Mouse (Mus musculus) testis, adult 2 months (tissue): ENCODE results near the gene Mettl26. TPM values are rescaled to one million over a fixed set of nuclear protein-coding genes. Genes with fewer than 3 reads are reported as not detected.
A peak's percentile ranks its signal among the peaks of the same experiment; 100 is the strongest.

Experiments
- H3K27ac ChIP-seq: fragments of 200-500 bp; 2 replicates; pipeline ENCODE4 v1.5.1; 2012; ENCODE audit warnings: low read depth, low read length; ENCODE audit not compliant: control insufficient read depth, insufficient read depth
- H3K27me3 ChIP-seq: fragments of 200-500 bp; 2 replicates; pipeline ENCODE4 v1.6.1; 2012; ENCODE audit warnings: mild to moderate bottlenecking, low read length, moderate library complexity; ENCODE audit not compliant: control insufficient read depth, insufficient read depth
- H3K36me3 ChIP-seq: fragments of 200-500 bp; 2 replicates; pipeline ENCODE4 v1.6.1; 2012; ENCODE audit warnings: mild to moderate bottlenecking, low read length; ENCODE audit not compliant: control insufficient read depth, insufficient read depth
- H3K4me1 ChIP-seq: fragments of 200-500 bp; 2 replicates; pipeline ENCODE4 v1.6.1; 2012; ENCODE audit warnings: low read length; ENCODE audit not compliant: control insufficient read depth, insufficient read depth
- H3K4me3 ChIP-seq: fragments of 200-500 bp; 2 replicates; pipeline ENCODE4 v1.5.1; 2012; ENCODE audit warnings: low read depth, mild to moderate bottlenecking, low read length, moderate library complexity, mixed read lengths; ENCODE audit not compliant: control insufficient read depth
- CTCF ChIP-seq: fragments of 200-500 bp; IDR thresholded peaks from 2 replicates; pipeline ENCODE4 v1.5.1; 2012; ENCODE audit warnings: low read depth, mild to moderate bottlenecking, inconsistent platforms, low read length, moderate library complexity; ENCODE audit not compliant: control insufficient read depth, insufficient read depth, insufficient replicate concordance
- POLR2A ChIP-seq: fragments of 200-500 bp; IDR thresholded peaks from 2 replicates; pipeline ENCODE4 v1.6.1; 2012; ENCODE audit warnings: low read depth, mild to moderate bottlenecking, inconsistent platforms, low read length, moderate library complexity; ENCODE audit not compliant: control insufficient read depth
- polyA plus RNA-seq: library from polyadenylated mRNA; depleted of rRNA; stranded (reverse); fragments of >200 nt; gene quantifications from 2 replicates; pipeline ENCODE4 v1.2.3, GENCODE M21; 2012

The Mettl26 gene
- polyA plus RNA-seq, 1 experiment: 49.8 TPM

GRCm38 (mm10) chr17:25914295-25914694, 39.4 kb downstream of the Mettl26 start:
- peaks cover 9% of the 10 kb centered on the region for H3K4me1 ChIP-seq
- TF ChIP-seq POLR2A: no peak
- no peak for TF ChIP-seq CTCF
- H3K27ac ChIP-seq: peak overlapping the region; percentile 43
- H3K4me3 ChIP-seq: no peak overlapping the region
- H3K27me3 ChIP-seq: no peaks in the 10 kb centered on the region
- H3K36me3 ChIP-seq: no peaks in the 10 kb centered on the region; the same call in 1 of the 2 replicates

GRCm38 (mm10) chr17:25916931-25917647, 42.2 kb downstream of the Mettl26 start:
- H3K4me3 ChIP-seq: no peak overlapping the region
- H3K27me3 ChIP-seq: no peaks in the 10 kb centered on the region
- H3K36me3 ChIP-seq: no peaks in the 10 kb centered on the region; the same call in 1 of the 2 replicates
- H3K4me1 ChIP-seq: peaks cover 9% of the 10 kb centered on the region
- TF ChIP-seq POLR2A: no peak
- no peak for TF ChIP-seq CTCF
- H3K27ac ChIP-seq: peak overlapping the region; percentile 41; the same call in 1 of the 2 replicates

GRCm38 (mm10) chr17:25918037-25918750, 43.3 kb downstream of the Mettl26 start:
- peaks cover 9% of the 10 kb centered on the region for H3K4me1 ChIP-seq
- TF ChIP-seq CTCF: no peak
- TF ChIP-seq POLR2A: no peak
- H3K27me3 ChIP-seq: no peaks in the 10 kb centered on the region
- H3K4me3 ChIP-seq: peak overlapping the region; percentile 89; the same call in 1 of the 2 replicates
- no peaks in the 10 kb centered on the region; the same call in 1 of the 2 replicates for H3K36me3 ChIP-seq
- H3K27ac ChIP-seq: no peak overlapping the region; the same call in 1 of the 2 replicates

GRCm38 (mm10) chr17:25919144-25919785, 44.4 kb downstream of the Mettl26 start, which contains the start of gene Rab40c:
TSS of gene Rab40c (minus strand) at chr17:25919727.
- H3K27ac ChIP-seq: peak within 1 kb of the TSS; percentile 91
- H3K4me3 ChIP-seq: peak within 1 kb of the TSS; percentile 89
- peaks cover 9% of the 10 kb centered on the region for H3K4me1 ChIP-seq
- TF ChIP-seq CTCF (no peak), POLR2A (peak; percentile 66)
- no peaks in the 10 kb centered on the region for H3K27me3 ChIP-seq
- H3K36me3 ChIP-seq: no peaks in the 10 kb centered on the region; the same call in 1 of the 2 replicates

GRCm38 (mm10) chr17:25919786-25920642, 45.1 kb downstream of the Mettl26 start:
- H3K36me3 ChIP-seq: no peaks in the 10 kb centered on the region; the same call in 1 of the 2 replicates
- no peaks in the 10 kb centered on the region for H3K27me3 ChIP-seq
- peak overlapping the region; percentile 91 for H3K27ac ChIP-seq
- H3K4me3 ChIP-seq: peak overlapping the region; percentile 89
- peaks cover 9% of the 10 kb centered on the region for H3K4me1 ChIP-seq
- TF ChIP-seq CTCF (no peak), POLR2A (peak; percentile 67)

GRCm38 (mm10) chr17:25922120-25922519, 47.2 kb downstream of the Mettl26 start:
- Histone ChIP-seq H3K4me1 (peaks cover 9% of the 10 kb centered on the region), H3K27me3 (no peaks in the 10 kb centered on the region), H3K36me3 (no peaks in the 10 kb centered on the region; the same call in 1 of the 2 replicates), H3K27ac (no peak overlapping the region), H3K4me3 (no peak overlapping the region)
- TF ChIP-seq POLR2A (no peak), CTCF (no peak)
